Mouse (Mus musculus) fibroblast of lung, adult 2 months (primary cell): ENCODE results near the gene Arhgap6.

Experiments
- DNase-seq: peaks from one replicate; pipeline ENCODE4 v3.0.0-alpha.2; 2011; ENCODE audit warnings: low read depth

Gene Arhgap6

DNA sequence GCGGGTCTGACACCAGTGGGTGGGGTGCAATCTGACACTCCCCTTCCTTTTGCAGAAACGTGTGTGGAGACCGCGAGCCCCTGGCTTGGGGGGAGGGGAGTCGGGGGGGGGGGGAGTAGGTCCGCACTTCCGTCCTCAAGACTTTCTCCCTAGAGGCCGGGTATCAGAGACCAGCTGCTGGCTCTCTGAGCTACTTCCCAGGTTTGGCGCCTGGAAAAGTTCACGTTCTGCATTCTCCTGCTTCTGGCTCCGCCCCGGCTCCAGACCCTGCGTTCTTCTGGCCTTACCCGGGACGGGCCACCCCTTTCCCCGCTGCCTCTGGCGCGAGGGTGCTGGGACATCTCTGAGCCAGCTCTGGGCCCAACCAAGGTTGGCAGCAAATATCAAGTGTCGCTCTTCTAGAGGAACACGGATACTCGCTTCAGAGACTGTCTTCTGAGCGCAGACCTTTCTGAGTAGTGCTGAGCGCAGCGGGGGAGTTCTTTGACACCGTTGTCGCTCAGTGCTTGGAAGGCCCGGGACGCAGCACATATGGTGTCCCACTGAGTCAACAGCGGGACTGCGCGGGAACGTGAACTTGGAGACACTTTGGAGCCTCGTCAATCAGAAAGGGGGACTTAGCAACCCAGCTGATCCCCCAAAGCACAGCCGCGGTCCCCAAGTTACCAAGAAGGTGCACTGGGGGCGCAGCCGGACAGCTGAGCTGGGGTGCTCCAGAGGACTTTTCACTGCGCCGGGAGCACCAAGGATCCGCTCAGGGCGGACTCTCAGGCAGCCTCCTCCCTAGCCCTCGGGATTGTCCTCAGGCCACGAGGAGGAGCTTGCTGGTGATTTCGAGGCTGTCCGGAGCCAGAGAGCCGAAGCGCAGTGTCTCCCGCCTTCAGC, at the start of gene Arhgap6:
Arhgap6 (plus strand) TSS at position 126 of the 885 bp plus-strand sequence.
- no peak for DNase-seq

DNA sequence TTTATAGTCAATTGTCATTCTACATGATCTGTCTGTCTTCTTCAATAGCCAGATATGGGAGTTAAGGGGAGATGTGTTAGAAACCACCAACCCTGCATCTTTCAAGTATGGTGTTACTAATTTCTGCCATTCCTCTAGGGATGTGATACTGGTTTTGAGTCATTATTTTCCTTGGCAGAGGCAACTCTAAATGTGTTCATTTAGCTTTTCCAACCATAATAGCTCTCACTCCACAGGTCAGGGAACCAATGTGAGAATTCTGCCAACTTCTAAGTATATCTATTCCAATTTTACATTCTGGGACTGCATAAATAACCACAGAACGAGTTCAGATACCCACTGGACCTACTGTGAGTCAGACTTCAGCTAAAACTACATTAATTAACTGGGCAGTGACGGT, 47.9 kb upstream of the Arhgap6 start:
- DNase-seq = peak; percentile 18

DNA sequence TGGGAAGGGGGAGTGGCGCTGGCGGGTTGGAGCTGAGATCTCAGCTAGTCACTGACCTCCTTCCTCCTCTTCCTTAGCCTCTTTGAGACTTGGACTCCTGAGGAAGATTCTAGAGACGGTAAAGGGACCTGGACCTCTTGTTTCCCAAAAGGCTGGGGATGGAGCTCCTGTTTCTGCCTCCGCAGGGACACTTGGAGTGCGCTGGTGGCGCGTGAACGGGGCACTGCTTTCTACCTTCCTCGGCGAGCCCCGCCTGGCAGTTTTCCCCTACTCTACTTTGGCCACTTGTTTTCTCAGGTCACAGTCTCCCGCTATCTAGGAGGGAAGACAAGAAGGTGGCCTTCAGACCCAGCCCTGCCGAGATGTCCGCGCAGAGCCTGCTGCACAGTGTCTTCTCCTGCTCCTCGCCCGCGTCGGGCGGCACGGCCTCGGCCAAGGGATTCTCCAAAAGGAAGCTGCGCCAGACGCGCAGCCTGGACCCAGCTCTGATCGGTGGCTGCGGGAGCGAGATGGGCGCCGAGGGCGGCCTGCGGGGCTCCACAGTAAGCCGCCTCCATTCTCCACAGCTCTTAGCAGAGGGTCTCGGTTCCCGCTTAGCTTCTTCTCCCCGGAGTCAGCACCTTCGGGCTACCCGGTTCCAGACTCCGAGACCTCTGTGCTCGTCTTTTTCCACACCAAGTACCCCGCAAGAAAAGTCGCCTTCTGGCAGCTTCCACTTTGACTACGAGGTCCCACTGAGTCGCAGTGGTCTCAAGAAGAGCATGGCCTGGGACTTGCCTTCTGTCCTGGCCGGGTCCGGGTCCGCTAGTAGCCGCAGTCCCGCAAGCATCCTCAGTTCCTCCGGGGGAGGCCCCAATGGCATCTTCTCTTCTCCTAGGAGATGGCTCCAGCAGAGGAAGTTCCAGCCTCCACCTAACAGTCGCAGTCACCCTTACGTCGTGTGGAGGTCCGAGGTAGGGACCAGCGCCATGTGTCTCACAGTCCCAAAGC, 1.3 kb downstream of the Arhgap6 start:
- DNase-seq = no peak

DNA sequence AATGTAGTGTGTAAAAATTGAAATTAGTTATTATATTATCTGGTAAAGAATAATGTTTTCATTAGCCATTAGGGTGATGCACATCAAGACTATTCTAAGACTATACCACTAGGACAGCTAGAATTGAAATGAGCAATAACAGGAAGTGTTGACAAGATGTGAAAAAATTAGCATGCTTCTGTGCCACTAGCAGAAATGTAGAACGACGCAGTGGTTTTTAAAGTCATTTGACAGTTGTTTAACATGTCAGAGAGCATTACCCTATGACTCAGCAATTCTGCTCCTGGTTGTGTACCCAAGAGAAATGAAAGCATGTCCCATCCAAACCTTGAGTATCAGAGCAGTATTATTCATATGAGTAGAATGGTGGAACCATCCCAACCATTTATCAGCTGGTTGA, 9.8 kb downstream of the Arhgap6 start:
- DNase-seq = no peak

DNA sequence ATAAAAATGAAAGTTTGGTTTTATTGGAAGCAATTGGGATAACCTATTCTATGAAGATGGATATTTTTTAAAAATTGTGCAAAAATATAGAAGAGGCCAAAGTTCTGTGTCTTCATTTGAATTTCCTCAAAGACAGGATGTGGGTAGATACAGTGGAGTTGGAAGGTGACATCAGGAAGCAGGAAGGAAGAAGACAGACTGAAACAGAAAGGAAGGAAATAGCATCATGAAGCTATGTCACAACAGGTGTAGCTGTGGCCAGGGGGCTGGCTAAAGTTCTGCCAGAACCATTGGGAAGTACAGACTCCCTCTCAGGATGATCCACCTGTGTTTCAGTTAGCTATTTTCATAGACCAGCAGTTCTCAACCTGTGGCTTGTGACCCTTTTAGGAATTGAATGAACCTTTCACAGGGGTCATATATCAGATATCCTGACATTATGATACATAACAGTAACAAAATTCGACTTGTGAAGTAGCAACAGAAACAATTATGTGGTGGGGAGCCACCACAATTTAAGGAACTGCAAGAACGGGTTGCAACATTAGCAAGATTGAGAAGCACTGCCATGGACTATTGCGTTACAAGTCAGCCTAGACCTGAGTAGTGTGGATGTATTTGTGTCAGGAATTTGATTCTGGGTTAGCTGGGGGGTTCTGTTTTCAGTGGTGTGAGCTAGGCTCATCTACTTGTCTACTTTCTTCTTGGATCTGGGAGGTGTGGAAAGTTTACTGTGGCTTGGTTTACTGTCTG, 15.8 kb downstream of the Arhgap6 start:
- no peak for DNase-seq

DNA sequence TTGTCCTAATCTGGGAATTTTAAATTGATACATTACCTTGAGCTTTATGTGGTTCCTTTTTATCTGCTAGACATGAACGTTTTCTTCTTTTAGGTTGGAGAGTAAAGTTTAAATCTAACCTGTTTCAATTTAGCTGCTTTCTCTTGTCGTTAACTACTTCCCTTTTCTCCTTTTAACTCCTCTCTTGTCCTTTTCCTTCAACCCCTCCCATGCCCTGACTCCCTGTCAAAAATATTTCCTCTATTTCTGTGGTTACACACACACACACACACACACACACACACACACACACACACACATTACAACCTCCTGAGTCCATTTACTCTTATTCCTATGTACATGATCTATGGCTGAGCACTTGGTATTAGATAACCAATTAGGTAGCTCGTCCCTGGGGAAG, 24.0 kb downstream of the Arhgap6 start:
- no peak for DNase-seq

DNA sequence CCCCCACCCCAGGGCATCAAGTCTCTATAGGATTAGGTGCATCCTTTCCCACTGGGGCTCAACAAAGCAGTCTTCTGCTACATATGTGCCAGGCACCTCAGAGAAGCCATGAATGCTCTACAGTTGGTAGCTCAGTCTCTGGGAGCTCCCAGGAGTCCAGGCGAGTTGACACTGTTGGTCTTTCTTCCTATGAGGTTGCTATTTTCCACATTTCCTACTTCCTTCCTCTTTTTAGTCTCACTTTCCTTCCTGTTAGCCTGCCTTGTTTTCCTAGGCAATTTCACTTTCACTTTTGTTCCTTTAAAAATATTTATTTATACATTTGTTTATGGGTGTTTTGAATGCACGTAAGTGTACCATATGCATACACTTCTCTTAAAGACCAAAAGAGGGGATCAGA, 29.3 kb downstream of the Arhgap6 start:
- DNase-seq = no peak

DNA sequence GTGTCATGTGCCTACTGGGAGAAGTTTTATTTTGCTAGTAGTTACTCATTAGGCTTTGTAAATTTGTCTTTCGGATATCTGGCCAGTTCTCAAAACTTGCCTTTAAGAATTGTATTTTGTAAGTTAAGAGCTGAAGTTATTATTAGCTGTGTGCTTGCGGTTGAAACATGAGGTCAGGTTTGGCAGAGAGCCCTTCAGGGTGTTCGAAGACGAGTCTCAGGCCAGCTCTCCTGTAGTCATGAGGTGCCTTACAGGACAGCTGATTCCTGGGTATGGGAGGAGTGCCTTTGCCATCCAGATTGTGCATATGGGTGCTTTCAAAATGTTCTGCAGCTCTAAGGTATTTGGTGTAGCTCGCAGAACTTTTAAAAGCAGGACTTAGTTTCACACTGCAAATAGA, 37.4 kb downstream of the Arhgap6 start:
- peak; percentile 3 for DNase-seq

DNA sequence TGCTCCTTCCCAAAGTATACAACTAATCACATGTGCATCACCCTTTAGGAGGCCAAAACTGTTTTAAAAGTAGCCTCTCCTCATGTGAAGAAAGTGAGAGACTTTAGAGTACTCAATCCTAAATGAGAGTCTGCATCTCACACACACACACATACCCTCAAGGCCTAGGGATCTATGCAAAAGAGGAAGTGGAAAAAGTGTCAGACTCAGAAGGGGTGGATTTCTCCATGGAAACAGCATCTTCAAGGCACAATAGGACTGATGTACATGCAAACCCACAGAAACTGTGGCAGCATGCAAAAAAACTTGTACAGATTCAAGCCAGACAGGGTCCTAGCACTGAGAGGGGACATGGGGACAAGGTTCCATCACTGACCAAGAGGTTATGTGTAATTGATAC, 53.2 kb downstream of the Arhgap6 start:
- DNase-seq = no peak

DNA sequence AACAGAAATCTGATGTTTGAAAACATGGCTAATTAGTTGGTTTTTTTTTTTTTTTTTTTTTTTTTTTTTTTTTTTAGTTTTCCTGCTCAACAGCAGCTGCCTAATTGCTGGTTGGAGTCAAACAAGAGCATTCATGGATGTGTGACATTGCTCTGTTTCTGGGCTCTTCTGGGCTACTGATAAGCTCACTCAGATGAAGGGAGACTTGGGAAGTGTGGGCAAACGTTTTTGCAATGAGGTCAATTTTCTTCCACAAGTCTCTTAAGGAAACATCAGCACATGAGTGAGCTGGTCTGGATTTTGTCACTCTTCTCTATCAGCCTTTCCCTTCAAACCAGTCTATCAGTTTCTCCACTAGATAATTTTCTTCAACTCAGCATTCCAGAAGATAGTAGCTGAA, 79.8 kb downstream of the Arhgap6 start:
- no peak for DNase-seq

DNA sequence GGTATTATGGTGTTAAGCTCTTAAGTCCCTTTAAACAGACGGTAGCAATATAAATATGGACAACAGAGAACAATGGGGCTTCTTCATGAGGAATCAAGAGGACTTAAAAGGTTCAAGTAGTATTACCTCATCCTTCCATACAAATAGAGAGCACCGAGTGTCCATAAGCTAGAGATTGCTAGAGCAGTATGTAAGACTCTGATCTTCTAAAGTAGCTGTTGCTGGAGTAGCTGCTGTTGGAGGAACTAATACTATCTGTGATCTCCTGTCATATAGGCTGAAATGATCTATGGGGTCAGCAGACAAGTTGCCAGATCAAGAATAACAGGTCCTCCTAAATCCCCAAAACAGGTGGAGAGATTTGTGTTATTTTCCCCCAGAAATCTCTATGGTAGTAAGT, 108.7 kb downstream of the Arhgap6 start:
- DNase-seq = no peak

DNA sequence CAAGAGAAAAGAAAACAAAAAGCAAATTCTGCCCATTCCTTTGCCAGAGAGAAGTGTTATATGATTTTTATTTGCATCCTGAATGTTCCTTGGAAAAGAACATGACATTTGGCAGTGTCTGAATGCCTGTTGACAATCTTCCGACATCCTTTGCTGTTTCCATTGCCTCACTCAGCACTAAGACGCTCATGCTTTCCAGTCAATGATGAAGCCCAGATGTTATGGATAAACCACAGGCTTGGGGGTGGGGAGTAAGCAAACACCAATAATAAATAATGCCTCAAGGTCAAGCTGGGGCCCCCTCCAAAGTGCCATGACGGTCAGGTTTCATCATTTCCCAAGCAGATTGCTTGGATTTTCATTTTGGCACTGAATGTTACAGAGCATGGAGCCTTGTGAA, 109.2 kb downstream of the Arhgap6 start:
- DNase-seq = peak; percentile 5

DNA sequence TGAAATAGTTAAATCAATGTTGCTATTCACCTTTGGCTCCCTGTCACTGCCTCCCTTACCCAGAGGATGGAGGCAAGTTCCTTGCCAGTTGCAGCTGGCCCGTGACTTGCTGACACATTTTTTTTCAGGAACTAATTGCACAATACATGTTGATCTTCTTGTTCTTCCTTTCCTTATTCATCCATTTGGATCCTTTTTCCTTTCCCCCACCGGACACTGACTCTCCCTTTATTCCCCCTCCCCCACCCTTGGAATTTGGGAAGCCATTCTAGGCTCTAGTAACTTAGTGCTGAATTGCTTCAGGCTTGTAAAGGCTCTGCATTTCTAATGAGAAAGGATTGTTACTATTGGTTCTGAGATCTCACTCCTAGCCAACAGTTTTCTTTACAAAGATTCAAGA, 112.7 kb downstream of the Arhgap6 start:
- DNase-seq = no peak

DNA sequence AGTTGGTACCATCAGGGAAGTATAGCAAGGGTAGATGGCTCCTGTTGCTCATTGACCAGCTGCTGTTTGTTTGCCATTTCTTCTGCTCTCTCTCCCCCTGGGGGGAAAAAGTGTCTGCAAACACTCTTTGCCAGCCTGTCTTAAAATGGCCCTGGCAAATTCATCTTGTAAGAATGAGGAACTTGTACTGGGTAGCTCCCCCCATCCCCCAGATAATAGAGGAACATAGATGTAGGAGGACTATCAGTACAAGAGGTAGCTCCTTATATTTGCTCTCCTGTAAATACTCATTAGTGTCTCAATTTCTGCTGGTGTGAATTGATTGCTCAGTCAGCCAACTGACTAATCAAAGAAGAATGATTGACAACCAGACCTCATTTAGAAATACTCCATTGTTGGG, 118.6 kb downstream of the Arhgap6 start:
- DNase-seq = no peak

DNA sequence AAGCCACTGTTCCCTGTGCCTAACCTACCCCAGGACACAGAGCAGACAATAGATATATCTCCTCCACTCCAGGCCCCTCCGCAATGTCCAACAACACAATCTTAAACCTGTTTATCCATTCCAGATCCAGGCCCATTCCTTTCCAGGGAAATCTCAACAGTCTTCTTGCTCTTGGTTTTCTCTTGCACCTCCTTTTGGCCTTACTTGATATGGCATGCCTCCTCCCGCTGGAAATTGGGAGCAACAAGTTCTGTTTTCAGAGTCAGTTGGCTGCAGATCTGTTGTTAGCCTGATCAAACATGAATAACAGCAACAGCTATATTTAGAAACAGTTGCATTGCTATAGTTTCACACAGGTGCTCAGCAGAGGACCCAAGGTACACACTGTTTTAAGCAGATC, 126.0 kb downstream of the Arhgap6 start:
- DNase-seq = no peak

DNA sequence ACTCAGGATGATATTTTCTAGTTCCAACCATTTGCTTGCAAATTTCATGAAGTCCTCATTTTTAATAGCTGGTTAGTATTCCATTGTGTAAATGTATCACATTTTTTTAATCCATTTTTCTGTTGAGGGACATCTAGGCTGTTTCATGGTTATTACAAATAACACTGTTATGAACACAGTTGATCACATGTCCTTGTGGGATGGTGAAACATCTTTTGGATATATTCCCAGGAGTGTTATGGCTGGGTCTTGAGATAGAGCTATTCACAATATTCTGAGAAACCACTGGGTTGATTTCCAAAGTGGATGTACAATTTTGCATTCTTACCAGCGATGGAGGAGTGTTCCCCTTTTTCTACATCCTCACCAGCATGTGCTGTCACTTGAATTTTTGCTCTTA, 137.5 kb downstream of the Arhgap6 start:
- no peak for DNase-seq

DNA sequence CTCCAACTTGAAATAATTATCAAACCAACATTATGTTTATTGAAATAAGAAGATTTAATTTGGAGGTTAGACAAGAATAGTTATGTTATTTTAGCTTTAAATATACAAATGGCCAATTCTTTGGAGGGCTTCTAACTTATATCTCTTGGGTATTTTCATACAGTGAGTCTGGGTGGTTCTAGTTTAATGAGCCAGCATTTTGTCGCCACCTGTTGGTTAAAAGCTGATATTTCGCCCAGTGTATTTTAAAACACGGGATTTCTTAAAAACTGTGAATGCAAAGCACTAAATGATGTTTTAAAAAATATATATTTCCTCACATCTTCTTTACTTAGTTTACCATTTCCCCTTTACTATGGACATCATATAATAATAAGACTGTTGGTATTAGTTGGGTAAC, 140.5 kb downstream of the Arhgap6 start:
- DNase-seq = no peak

DNA sequence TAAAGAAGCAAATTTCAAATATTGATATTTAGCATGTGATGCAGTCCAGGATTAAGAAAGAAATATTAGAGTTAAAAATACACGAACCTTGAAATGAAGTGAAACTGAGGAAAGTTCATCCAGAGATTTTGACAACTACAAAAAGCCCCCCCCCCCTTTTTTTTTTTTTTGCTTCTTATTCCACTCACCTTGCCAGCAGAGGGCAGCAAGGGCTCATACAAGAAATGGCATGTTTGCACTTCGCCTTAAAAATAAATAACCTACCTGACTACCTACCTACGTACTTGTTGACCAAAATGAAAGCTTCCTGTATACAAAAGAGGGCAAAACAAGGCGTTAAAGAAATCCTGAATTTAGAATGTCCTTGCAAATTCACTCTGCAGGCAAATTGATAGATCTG, 143.0 kb downstream of the Arhgap6 start:
- DNase-seq = no peak

DNA sequence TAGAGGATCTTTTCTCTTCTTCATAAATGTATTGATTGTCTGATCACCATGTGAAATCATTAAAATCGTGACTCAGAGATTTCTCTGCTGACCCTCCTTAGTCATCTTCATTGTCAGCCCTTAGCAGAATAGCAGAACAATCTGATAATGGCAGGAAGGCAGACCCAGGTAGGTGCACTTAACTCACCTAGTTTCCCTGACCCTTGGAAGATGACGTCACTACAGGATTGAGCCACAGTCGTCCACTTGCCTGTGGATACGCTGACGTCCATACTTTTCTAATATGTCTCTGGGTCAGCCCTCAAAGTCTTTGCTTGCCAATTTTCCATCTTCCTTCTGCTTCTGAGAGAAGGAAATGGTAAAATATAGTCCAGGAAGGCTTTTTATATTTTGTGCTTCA, 146.8 kb downstream of the Arhgap6 start:
- DNase-seq = no peak

DNA sequence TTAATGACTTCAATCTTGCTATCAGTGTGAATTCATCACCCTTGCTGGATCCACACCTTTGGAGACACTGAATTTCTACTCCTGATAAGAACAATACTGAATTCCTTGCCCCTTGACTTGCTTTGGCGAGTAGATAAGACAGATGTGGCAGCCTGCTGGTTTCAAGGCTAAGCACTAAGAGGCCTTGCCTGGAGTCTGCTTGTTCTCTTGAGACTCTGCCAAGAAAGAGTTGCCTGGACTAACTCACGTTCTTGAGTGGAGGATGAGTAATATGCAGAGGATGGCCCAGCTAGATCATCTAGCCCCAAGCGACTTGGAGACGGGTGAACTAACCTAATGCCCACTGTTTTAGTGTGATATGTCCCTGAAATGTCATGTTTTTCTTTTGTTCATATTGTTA, 148.3 kb downstream of the Arhgap6 start:
- no peak for DNase-seq

DNA sequence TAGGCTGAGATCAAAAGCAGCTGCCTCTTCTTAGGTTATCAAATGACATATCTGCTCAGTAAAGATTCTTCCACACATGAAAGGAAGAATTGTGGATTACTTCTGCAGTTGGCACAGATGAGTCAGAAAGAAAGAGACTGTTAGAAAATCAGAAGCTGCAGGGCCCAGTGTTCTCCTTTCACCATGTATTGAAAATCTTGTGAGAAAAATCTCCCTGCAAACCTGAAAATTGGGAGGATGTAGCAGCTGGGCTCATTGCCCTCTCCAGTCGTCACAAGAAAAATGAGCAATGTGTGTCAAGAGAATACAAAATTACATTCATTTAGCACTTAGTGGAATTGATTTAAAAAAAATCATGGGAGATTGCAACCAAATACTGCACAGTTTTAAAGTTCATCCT, 180.5 kb downstream of the Arhgap6 start:
- no peak for DNase-seq

DNA sequence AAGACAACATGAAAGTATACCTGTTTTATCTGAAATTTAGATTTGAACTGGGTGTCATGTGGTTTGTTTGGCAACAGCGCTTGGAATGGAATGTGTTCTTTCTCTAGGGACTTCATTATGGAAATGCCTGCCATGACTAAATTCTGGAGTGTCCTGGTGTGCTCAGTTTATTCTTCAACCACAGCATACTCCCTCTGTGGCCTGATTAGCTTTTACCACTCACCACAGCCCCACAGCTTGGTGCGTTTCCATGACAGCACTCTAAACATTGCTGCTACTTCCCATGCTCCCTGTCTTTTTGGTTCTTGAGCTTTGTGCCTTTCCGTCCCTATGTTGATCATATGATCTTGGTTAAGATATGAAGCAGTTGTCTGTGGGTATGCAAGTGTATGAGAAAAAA, 182.9 kb downstream of the Arhgap6 start:
- peak; percentile 24 for DNase-seq
